Mouse (Mus musculus) erythroblast, embryonic 14.5 days (primary cell): Measurements from ENCODE around the gene Timm9.

Experiments
- GATA1 ChIP-seq: IDR thresholded peaks from 2 replicates; pipeline ENCODE4 v1.6.1; 2012; ENCODE audit warnings: low read length, inconsistent platforms, mixed read lengths
- TAL1 ChIP-seq: IDR thresholded peaks from 3 replicates; pipeline ENCODE4 v1.6.1; 2012; ENCODE audit warnings: low read length, inconsistent platforms, mixed read lengths

DNA sequence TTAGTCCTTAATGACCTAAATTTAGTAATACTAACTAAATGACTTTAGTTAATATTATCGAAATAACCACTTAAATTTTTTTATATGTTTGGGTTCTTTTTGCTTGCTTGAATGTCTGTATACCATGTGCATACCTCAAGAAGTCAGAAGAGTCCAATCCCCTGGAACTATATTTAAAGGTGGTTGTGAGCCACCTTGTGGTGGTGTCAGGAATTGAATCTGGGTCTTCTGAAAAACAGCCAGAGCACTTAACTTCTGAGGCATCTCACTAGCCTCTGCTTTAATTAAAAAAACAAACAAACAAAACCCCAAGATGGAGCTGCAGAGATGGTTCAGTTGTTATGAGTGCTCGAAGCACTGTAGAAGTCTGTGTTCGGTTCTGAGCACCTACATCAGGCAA lies 11.2 kb upstream of the Timm9 start:
- TF ChIP-seq TAL1 (no peak), GATA1 (no peak)
